ENCODE assay signal across 8 mouse cellular contexts in the genomic region with DNA sequence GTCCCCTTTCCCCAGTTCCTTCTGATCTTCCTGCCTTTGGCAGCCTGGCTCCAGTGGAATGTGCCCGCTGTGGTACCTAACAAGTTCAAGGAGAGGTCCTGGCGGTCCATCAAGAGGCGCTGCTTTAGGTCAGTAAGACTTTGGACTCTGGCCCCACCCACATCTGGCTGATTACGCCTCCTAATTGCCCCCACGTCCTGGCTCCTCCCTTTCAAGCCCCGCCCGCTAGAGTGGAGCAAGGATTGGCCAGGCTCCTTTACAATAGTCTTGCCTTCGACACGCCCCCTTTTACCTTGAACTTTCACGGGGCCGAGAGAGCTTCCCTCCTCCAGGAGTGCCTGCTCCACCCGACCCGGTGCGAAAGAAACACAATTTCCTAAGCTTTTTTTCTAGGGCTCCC. TPM values are rescaled to one million over a fixed set of nuclear protein-coding genes. Genes with fewer than 3 reads are reported as not detected.
DNase-seq lines count a peak whose midpoint lies in the region; ATAC-seq lines count a peak whose summit lies in the region.

No protein-coding gene starts in this region.

- DNase-seq in urinary bladder, postnatal 14 days (ENCODE audit: low spot score): peak; percentile 80
- no peak for DNase-seq in urinary bladder, postnatal 25 days (ENCODE audit: low spot score)
- DNase-seq in forelimb bud, embryonic 11.5 days (ENCODE audit: low read depth, low spot score): peak; percentile 26
- peak; percentile 98 for DNase-seq in large intestine, adult 2 months (ENCODE audit: low read depth, low spot score)
- no peak for DNase-seq in frontal cortex, postnatal 36 days (ENCODE audit: low spot score in 2 of 2)
- DNase-seq in urinary bladder, postnatal 10 days (ENCODE audit: low spot score): no peak
- DNase-seq in natural killer cell, adult 2 months (ENCODE audit: low spot score in 2 of 2): no peak

- peak; percentile 60 for ATAC-seq in megakaryocyte-erythroid progenitor cell, adult 5-6 weeks (replicated peaks; ENCODE audit: low FRiP score, low TSS enrichment, poor library complexity, severe bottlenecking)

- WGBS in large intestine, adult 2 months: 8% methylated on average over 14 of the region's 14 CpGs

RNA-seq across cellular contexts. Expression of a gene that starts 1.3 kb away (rescaled TPM):
- polyA plus RNA-seq in large intestine, adult 2 months (2012; rRNA removed): 17.8 and 25.2 TPM in 2 replicates
- not detected in 2 replicates for total RNA-seq in megakaryocyte-erythroid progenitor cell, adult 5-6 weeks (2014; fragmentation: Nextera tagmentation)
- not detected in 2 replicates for total RNA-seq in megakaryocyte-erythroid progenitor cell, adult 5-6 weeks (2017)

RNA-seq across cellular contexts. Expression of a gene that starts 26.9 kb away (rescaled TPM):
- polyA plus RNA-seq in large intestine, adult 2 months (2012; rRNA removed): 0.55 and 2.2 TPM in 2 replicates
- 0.81 and 10.9 TPM in 2 replicates for total RNA-seq in megakaryocyte-erythroid progenitor cell, adult 5-6 weeks (2014; fragmentation: Nextera tagmentation)
- 3.2 TPM in 1 of 2 replicates, not detected in the other for total RNA-seq in megakaryocyte-erythroid progenitor cell, adult 5-6 weeks (2017)

Comparison
In these comparisons a context has a peak if more than half of its experiments do, and no peak if none do; other contexts are left out.
1. DNase-seq: peak in urinary bladder, postnatal 14 days (single experiment), forelimb bud, embryonic 11.5 days (single experiment) and large intestine, adult 2 months (single experiment); none in urinary bladder, postnatal 25 days (single experiment), frontal cortex, postnatal 36 days (0 of 2), urinary bladder, postnatal 10 days (single experiment) and natural killer cell, adult 2 months (0 of 2).